Mouse (Mus musculus): ENCODE data around the gene Tubd1.

Tubd1 gene

GRCm38 (mm10) chr11:86583990-86584897 lies 39.5 kb downstream of the Tubd1 start:
- no peak for DNase-seq (ENCODE audit: low spot score)

- no peak for DNase-seq (ENCODE audit: low spot score)
Measured at GRCm38 (mm10) chr11:86584898-86585597, 40.3 kb downstream of the Tubd1 start.

GRCm38 (mm10) chr11:86585598-86585984 lies 40.8 kb downstream of the Tubd1 start:
- no peak for DNase-seq (ENCODE audit: low spot score)

GRCm38 (mm10) chr11:86586177-86586867 lies 41.5 kb downstream of the Tubd1 start:
- peak; percentile 53 for DNase-seq (ENCODE audit: low spot score)

- DNase-seq (ENCODE audit: low spot score), result peak; percentile 52
Measured at GRCm38 (mm10) chr11:86586868-86587792, 42.3 kb downstream of the Tubd1 start.

- DNase-seq (ENCODE audit: low spot score), result no peak
Measured at GRCm38 (mm10) chr11:86587830-86588229, 43.0 kb downstream of the Tubd1 start.

GRCm38 (mm10) chr11:86588583-86589298 lies 44.0 kb downstream of the Tubd1 start:
- DNase-seq (ENCODE audit: low spot score), result no peak

GRCm38 (mm10) chr11:86590066-86590465 lies 45.3 kb downstream of the Tubd1 start:
- DNase-seq (ENCODE audit: low spot score), result no peak

- DNase-seq (ENCODE audit: low spot score), result no peak
Measured at GRCm38 (mm10) chr11:86590579-86590978, 45.8 kb downstream of the Tubd1 start.

- no peak for DNase-seq (ENCODE audit: low spot score)
Measured at GRCm38 (mm10) chr11:86591301-86591845, 46.6 kb downstream of the Tubd1 start.

- DNase-seq (ENCODE audit: low spot score), result no peak
Measured at GRCm38 (mm10) chr11:86591931-86592616, 47.3 kb downstream of the Tubd1 start.

GRCm38 (mm10) chr11:86592993-86593392 lies 48.2 kb downstream of the Tubd1 start:
- no peak for DNase-seq (ENCODE audit: low spot score)

GRCm38 (mm10) chr11:86593443-86593842 lies 48.7 kb downstream of the Tubd1 start:
- DNase-seq (ENCODE audit: low spot score), result no peak

GRCm38 (mm10) chr11:86594188-86594876 lies 49.5 kb downstream of the Tubd1 start:
- DNase-seq (ENCODE audit: low spot score), result no peak

GRCm38 (mm10) chr11:86595366-86595765 lies 50.6 kb downstream of the Tubd1 start:
- no peak for DNase-seq (ENCODE audit: low spot score)

- DNase-seq (ENCODE audit: low spot score), result no peak
Measured at GRCm38 (mm10) chr11:86596187-86596960, 51.6 kb downstream of the Tubd1 start.

- no peak for DNase-seq (ENCODE audit: low spot score)
Measured at GRCm38 (mm10) chr11:86596976-86597375, 52.2 kb downstream of the Tubd1 start.

GRCm38 (mm10) chr11:86598154-86598553 lies 53.4 kb downstream of the Tubd1 start:
- no peak for DNase-seq (ENCODE audit: low spot score)

Measured in spleen, adult 12 weeks (tissue).